Mouse (Mus musculus) C2C12 (cell line): ENCODE measurements around the gene Ssh2.

Experiments
- CTCF ChIP-seq: IDR thresholded peaks from one replicate; pipeline ENCODE4 v1.5.1; 2011; ENCODE audit not compliant: control insufficient read depth, insufficient read depth, insufficient read length
- MAX ChIP-seq: IDR thresholded peaks from one replicate; pipeline ENCODE4 v1.6.1; 2011; ENCODE audit warnings: mild to moderate bottlenecking, control low read depth
- MYOG ChIP-seq: IDR thresholded peaks from one replicate; pipeline ENCODE4 v1.6.1; 2011; ENCODE audit not compliant: control insufficient read depth, insufficient read length; ENCODE audit errors: extremely low read depth
- USF1 ChIP-seq: IDR thresholded peaks from one replicate; pipeline ENCODE4 v1.6.1; 2011; ENCODE audit warnings: low read depth, mild to moderate bottlenecking, control low read depth, moderate library complexity

GRCm38 (mm10) chr11:77462283-77463100, 246.4 kb downstream of the Ssh2 start, which contains the start of gene Coro6:
- TF ChIP-seq MYOG: no peak
- TF ChIP-seq MAX: no peak
- no peak for TF ChIP-seq USF1
- no peak for TF ChIP-seq CTCF
